Mouse (Mus musculus): ENCODE results near the gene Trpv2.
A peak's percentile ranks its signal among the peaks of the same experiment; 100 is the strongest.

Trpv2 gene

DNA sequence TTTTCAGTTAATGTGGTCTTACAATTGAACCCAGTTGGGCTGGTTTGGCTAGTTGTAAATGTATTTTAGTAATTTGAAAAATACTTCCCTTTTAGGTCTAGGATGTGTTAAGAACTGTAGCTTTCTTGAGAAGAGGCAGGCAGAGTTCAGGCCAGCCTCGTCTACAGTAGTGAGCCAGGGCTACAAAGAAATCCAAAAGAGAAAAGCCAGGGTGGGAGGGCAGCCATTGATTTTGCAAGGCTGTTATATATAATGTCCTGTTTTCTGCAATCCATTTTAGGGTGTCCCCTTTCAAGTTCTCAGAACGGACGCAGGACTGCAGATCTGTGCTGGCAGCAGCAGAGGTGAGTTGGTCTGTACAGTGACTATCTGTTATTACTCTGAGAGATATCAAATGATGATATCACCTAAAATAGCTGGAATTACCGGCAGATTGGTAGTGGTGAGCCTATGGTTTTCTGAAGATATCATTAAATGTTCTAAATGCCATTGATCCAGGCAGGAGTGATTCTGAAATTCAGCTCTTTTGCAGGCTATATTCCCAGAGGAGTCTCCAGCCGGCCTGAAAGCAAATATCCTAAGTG, 29.9 kb downstream of the Trpv2 start:
- no peak for DNase-seq

DNA sequence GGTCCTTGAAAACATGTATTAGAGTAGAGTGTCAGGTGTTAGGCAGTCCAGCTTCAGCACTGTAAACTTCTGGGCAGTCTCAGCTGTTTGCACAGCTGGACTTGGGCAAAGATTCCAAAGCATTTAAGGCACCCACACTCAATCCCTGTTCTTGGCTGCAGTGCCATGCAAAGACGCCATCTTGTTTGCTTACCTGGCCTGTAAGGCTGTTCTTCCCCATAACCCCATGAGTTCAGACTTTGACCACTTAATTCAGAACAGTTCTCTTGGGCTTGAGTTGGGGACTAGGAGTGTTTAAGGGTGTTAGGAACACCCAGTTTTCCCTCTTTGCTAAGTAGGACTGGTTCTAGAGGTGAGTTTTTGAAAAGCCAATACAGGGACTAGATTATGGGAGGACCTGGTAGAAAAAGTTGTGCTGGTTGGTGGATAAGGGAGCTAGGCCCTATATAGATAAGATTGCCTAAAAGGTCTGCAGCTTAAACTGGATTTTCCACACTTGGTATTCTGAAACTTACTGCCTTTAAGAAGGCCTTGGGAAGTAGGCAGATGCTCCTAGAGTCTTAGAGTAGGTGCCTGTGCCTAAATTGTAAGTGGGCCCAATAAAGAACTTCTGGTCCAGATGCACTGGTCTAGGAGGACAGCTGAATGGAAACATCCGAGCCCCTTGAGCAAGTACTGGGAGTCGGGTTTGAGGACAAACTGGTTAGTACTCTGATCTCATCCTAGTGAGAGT, 30.8 kb downstream of the Trpv2 start:
- peak; percentile 27 for DNase-seq

DNA sequence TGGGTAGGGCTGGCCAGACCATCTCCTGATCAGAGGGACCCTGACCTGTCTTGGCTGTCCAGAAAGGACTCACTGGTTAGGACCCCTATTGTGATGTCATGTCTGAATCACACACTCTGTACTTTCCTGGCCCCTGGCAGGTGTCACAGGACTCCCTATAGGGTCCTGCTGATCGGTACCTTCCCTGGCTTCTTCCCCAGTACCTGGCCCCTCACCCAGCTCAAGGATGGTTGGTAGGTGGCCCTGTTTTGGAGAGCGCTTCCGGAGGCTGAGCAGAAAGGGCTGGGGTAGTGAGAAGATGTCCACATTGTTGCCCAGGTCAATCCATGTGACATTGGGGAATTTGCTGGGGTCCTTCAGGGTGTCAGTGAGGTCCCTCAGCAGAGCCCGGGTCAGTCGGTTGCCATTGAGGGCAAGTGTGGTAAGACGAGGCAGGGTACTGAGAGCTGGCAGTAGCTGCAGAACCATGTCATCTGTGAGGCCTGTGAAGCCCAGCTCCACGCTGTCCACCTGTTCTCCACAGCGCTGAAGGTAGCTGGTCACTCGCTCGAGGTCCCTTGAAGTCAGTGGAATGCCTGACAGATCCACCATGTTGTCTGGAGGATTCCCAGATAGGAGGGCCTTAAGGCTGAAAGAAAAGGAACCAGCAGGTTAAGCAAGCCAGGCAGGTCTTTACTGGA, 31.5 kb downstream of the Trpv2 start:
- DNase-seq = no peak

DNA sequence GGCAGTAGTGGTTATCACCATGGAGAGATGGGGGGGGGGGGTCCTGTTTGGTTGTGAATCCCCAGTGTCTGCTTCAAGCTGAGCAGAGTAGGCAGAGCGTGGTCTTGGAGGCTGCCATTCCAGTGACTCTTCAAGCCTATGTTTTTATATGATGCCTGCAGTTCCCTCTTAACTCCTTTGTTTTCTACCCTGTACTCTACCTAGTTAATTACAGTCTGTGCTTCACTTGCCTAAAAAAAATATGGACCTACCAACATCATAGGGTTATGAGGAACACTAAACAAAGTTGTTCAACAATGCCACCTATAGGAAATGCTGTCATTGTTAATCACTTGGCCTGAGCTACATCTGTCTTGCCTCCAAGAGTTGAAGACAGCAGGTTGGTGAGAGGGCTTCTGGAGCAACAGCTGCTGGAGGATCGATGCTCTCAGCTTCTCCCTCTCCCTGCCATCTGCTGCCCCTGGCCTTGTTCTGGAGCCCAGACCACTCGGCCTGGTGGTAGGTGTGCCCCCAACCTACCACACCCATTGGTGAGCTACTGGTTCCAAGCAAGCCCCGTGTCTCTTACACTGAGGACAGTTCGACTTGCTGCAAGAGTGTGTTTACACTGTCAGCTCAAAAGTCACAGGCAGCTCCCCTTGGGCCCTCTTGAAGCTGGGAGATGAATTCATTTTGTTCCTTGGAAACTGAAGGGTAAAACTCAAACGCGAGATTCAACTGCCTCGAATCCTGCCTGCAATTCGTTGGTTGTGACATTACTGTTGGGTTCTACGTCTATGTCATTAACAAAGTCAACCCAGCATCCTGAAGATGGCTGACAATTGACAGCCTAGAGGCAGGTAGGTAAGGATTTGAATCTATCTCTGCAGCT, 32.2 kb downstream of the Trpv2 start:
- no peak for DNase-seq

GRCm38 (mm10) chr11:62607170-62607951, 33.1 kb downstream of the Trpv2 start:
- no peak for DNase-seq

DNA sequence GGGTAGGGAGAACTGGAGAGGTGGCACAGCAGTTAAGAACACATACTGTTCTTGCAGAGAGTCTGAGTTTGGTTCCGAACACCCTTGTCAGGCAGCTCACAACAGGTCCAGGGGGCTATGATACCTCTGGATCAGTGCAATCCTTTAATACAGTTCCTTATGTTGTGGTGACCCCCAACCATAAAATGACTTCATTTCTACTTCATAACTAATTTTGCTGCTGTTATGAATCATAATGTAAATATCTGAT, 33.6 kb downstream of the Trpv2 start:
- DNase-seq = no peak

DNA sequence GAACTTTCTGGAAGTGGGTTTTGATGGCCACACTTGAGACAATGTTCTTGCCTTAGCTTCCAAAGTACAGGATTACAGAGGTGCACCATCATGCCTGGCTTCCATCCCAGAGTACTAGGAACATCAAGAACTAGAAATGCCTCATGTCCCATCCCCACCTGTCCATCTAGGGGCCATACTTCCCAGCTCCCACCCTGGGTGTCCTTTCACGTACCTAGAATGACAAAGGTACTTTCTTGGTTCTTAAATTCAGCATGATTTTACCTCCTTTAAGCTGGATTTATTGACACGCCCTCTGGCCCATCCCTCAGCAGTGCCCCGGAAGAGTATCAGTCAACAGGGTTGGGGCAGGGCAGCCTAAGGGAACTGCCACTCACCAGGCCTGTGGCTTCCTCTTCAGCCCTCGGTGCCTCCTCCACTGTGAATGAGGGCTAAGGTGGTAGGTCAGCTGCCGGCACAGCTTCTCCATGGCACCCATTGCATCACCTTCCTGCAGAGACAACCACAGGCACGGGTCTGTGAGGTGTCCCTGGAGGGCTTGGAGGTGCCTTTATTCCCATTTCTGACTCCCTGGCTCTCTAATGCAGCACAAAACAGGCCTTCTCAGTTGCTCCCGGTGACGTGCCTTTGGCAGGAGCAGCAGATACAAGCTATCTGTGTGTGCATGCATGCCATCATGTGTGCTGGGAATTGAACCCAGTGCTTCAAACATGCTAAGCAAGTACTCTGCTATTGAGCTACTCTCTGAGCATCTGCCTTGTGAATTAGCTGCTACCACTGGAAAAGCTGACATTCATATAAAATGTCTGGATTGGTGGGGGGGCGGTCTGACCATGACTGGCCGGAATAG, 34.8 kb downstream of the Trpv2 start:
- peak; percentile 59 for DNase-seq

- DNase-seq = no peak
Observed at GRCm38 (mm10) chr11:62610304-62610703, 36.0 kb downstream of the Trpv2 start.

DNA sequence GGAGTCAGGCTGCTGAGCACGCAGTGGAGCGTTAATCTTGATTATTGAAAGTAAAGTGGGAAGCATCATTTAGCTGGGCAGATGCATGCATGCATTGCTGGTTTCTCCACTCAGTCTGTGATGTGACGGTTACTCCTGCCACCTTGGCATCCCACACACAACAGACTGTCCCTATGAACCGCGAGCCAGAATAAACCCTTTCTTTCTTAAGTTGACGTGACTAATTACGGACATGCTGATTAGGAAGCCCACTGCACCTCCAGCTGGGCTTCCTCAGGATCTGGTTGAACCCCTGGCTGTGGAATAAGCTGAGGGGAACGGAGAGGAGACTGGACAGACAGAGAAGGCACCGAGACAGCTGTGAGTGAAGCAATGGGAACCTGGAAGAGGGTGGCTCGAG, 38.3 kb downstream of the Trpv2 start:
- DNase-seq = no peak

DNA sequence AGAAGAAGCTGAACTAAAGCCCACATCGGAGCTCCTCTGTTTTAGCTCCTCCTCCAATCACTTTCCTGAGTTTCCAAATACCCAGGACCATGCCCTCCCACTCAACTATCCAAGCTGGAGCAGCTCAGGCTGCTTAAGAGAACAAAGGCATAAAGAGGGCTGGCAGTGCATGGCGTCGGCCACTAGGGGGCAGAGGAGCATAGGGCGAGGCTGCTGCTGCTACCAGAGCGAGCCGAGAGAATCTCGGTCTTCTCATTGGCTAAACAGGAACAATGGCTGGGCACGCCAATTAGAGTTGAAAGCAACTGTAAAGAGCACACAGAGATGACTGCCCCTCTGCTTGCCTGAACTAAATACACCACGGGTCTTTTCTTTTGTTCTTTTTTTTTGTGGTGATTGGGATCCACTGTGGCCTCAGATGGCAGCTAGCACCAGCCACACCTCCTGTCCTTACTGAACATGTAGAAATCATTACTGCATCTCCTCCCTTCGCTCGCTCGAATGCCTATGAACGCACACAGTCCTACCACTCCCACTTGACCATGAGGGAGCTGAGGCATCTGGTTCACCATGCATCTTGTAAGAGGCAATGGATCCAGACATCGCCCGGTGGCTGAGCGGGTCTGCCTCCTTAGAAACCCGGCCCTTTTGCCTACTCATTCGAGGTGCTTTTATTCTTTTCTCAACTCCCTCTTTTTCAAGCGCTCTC, 39.5 kb downstream of the Trpv2 start:
- peak; percentile 95 for DNase-seq

GRCm38 (mm10) chr11:62614876-62615410, 40.7 kb downstream of the Trpv2 start:
- no peak for DNase-seq

- no peak for DNase-seq
Observed at GRCm38 (mm10) chr11:62615456-62615855, 41.2 kb downstream of the Trpv2 start.

DNA sequence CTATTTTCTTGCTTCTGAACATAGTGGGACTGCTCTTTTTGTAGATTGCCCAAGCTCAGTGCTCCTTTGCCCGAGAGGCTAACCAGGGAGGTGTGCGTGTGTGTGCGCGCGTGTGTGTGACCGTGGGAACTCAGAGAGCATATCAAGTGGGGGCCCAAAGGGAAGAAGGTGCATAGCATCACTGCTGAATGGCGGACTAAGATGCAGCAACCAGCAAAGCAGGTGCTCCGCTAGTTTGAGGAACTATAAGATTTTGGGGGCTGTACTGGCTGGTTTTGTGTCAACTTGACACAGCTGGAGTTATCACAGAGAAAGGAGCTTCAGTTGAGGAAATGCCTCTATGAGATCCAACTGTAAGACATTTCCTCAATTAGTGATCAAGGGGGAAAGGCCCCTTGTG, 46.8 kb downstream of the Trpv2 start:
- DNase-seq = no peak

DNA sequence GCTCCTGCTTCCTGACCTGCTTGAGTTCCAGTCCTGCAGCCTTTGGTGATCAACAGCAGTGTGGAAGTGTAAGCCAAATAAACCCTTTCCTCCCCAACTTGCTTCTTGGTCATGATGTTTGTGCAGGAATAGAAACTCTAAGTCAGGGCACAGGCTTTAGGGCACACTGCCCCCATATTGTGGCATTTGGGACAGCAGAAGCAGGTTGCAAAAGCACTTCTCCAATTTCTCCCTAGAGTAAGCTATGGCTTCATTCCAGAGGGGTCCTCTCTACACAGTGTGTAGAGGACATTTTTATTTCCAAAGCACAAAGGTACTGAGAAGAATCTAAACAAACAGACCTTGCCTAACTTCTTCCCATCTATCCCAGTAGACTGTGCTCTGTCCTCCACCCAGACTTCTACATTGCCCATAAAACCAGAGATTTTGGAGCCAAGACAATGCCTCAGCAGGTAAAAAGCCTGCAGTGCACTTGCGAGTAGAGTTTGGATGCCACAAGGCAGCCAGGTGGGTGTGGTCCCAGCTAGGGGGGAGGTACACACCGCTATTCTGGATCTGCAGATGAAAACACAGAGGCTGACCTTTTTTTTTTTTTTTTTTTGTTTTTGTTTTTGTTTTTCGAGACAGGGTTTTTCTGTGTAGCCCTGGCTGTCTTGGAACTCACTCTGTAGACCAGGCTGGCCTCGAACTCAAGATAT, 47.4 kb downstream of the Trpv2 start:
- DNase-seq = no peak

DNA sequence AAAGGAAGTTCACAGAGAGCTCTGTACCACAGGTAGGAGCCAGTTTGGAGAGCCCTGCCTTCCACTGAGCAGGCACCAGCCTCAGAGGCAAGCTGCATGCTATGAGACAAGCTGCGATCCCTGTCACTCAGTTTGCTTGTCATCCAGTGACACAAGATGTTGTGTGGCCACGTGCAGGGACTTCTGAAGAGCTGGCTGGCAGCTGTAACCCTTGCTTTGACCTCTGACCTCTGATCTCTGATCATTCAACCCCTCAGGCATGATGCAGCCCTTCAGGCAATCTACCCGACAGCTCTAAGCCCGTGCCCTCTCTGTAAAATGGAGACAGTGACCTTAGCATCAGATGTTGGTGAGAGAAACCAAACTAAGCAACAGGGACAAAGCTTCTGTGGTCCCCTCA, 48.6 kb downstream of the Trpv2 start:
- DNase-seq = no peak

DNA sequence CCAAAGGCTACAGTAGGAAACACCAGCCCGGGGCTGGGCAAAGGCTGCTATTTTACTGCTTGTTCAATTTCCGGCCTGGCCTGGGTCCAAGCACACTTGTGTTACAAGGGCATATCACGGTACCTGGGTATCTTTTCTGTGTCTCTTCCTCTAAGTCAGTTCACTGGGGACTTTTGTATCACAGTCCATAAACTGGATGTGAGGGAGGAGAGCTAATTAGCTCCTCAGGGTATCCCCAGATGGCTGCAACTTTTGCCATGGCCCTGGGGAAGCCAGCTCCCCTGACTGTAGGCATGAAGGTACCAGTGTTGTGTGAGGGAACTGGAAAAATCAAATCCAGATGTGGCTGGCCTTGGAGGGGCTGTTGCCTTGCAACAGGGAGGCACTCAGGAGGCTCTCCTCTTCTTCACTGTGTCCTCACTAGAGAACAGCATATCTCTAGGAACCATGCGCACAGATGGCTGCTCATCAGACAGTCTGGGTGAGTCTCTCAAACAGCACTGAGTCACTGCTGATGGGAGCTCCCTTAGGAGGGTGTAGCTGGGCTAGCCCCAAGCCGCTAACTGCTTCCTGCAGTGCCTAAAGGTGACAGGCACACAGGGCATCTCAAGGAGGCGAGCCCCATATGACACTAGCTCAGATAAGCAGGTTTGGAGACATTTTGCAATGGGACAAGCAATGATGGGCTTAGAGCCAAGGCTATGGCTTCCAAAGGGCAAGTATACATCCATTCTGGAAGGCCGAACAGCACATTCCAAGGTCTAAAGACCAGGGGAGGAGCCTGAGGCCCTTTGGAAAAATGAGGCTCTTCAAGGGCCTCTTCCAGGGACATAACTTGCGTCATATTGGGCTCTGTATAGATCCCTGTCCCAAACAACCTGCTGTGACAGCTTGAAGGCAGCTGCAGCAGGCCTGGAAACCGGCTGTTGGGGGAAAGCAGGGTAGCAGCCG, 50.3 kb downstream of the Trpv2 start:
- peak; percentile 32 for DNase-seq

DNA sequence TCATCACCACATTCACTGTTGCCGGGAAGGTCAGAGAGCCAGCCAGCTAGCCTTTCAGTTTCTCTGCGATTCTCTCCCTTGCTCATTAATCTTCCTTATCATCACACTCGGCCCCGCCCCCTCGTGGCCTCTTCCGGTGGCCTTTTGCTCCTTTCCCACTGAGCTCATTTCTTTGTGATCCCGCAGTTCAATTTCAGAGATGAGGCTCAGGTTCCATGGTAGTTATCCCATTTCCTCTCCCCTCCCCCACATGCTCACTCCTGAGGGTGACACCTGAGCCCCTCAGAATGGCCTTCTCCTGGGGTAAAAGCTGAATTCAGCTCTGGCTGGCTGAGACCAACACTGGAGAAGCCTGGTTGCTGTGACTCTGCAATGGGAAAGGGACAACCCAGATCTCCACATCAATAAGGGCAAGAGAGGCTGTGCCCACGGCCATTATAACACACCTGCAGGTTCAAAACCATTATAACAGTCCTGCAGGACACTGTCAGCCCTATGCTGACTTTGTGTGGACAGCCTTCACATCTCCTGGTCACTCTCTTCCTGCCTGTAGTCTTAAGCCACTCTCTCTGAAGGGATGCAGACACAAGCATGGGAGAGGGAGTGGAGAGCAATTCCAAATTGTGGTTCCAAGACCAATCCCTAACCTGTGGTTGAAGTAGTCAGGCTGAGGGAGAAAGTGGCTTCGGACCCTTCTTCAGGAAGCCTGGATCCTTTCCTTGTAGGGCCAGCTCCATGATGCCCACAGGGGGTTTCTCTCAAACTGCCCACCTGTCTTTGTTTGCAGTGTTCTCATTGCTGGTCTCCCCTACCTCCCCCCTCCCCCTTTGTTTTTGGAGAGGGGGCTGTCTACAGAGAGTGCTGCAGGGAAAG, 55.3 kb downstream of the Trpv2 start:
- peak; percentile 34 for DNase-seq
